Mouse (Mus musculus) splenic B cell, adult 2 months (primary cell): Measurements from ENCODE around the gene Tnfsf9.

Experiments used
- DNase-seq: peaks from one replicate; pipeline ENCODE4 v3.0.0-alpha.2; 2011; ENCODE audit warnings: low read depth, low spot score
- H3K27me3 ChIP-seq: 2 replicates; pipeline ENCODE4 v1.6.1; 2012; ENCODE audit warnings: mild to moderate bottlenecking, low read length, moderate library complexity, mixed read lengths; ENCODE audit not compliant: control insufficient read depth, poor library complexity, insufficient read depth, severe bottlenecking
- H3K36me3 ChIP-seq: 2 replicates; pipeline ENCODE4 v1.6.1; 2012; ENCODE audit warnings: mild to moderate bottlenecking, low read length, moderate library complexity, mixed read lengths; ENCODE audit not compliant: control insufficient read depth, poor library complexity, insufficient read depth, severe bottlenecking

Tnfsf9 gene

GRCm38 (mm10) chr17:57139708-57140107, 34.6 kb downstream of the Tnfsf9 start:
- H3K36me3 ChIP-seq, result no peaks in the 10 kb centered on the region
- DNase-seq, result no peak
- no peaks in the 10 kb centered on the region for H3K27me3 ChIP-seq

DNA sequence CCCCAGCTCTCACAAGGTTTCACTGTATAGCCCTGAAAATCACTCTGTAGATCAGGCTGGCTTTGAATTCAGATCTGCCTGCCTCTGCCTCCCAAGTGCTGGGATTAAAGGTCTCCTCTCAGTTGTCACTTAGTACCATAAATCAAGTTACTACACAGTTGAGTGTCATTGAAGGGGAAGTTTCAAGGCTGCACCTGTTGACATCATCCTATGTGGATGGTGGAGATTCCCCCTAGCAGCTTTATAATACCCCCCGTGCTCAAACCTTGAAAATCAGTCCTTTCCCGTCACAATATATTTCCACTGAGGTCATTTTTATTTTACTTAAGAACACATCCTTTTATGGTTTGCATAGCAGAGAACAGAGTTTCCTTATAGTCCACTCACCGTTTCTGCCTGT, 38.6 kb downstream of the Tnfsf9 start:
- DNase-seq, result no peak
- H3K36me3 ChIP-seq, result no peaks in the 10 kb centered on the region
- no peaks in the 10 kb centered on the region for H3K27me3 ChIP-seq

GRCm38 (mm10) chr17:57145115-57145514, 40.0 kb downstream of the Tnfsf9 start:
- DNase-seq, result no peak
- H3K27me3 ChIP-seq, result no peaks in the 10 kb centered on the region

DNA sequence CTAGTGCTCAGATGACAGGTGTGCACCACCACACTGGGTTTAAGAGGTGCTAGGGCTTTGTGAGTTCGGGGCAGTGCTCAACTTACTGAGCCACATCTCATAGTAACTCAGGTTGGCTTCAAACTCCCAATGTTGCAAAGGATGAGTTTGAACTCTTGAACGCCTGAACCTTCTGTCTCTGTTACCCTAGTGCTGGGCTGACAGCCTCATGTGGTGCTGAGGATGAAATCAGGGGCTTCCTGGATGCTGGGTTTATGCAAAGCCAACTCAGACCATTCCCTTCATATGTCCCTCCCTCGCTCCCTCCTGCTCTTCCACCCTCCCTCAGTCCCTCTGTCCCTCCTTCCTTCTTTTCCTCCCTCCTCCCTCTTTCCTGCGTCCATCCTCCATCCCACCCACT, 43.2 kb downstream of the Tnfsf9 start:
- DNase-seq, result no peak
- Histone ChIP-seq H3K27me3 (no peaks in the 10 kb centered on the region), H3K36me3 (no peaks in the 10 kb centered on the region)

More at GRCm38 (mm10) chr17:57145115-57145514, 40.0 kb downstream of the Tnfsf9 start:
- H3K36me3 ChIP-seq, result no peaks in the 10 kb centered on the region

DNA sequence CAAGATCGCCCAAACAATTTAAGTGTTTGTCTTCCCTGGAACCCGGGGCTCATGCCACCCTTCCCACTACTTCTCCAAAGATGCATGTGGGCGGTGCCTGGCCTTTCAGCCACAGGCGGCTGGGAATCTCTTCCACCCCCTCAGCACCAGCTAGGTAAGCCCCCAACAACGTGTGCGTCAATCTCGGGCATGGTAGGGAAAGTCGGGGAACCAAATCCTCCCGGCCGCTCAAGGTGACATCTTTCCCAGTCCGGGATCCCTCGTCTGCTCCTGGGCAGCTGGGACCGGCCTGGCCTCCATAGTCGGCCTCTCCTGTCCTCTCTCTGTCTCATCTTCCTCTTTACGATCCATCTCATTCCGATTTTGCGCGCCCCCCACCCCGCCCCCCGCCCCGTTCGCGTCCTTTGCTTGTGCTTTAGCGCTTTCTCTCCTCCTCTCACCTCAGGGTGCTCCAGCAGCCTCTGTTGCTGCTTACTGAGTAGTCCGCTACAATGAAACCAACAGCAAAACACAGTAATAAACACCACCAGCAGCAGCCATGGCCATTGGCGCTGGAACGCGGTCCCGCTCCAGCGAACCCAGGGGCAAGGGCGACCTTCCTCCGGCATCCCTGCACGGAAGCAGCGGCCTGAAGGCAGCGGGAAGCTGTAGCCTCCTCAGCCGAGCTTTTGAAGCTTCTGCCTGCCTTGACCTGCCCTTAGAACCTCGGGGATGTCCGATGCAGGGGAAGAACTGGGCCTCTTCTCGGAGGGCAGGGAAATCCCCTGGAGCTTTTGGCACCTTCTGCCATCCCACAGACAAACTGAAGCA, 44.1 kb downstream of the Tnfsf9 start, which contains the start of gene Cd70:
Gene Cd70, minus strand, starts transcription at position 784 of the 810 bp plus-strand sequence.
- Histone ChIP-seq H3K27me3 (no peaks in the 10 kb centered on the region), H3K36me3 (no peaks in the 10 kb centered on the region)
- DNase-seq, result no peak

DNA sequence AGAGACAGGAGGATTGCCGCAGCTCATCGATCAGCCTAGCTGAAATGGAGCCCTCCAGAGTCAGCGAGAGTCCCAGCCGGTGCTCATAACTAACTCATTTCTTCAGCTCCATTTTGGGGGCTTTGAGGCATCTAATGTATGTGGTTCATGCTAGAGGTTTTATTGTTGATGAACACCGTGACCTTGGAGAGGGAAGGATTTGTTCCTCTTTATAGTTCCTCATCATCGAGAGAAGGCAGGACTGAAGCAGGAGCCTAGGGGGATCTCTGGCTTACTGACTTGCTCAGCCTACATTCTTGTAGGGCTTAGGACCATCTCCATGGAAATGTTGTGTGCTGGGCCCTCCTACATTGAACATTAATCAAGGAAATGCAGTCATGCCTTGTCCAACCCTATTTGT, 47.9 kb downstream of the Tnfsf9 start:
- H3K36me3 ChIP-seq, result no peaks in the 10 kb centered on the region
- H3K27me3 ChIP-seq, result no peaks in the 10 kb centered on the region
- DNase-seq, result no peak

DNA sequence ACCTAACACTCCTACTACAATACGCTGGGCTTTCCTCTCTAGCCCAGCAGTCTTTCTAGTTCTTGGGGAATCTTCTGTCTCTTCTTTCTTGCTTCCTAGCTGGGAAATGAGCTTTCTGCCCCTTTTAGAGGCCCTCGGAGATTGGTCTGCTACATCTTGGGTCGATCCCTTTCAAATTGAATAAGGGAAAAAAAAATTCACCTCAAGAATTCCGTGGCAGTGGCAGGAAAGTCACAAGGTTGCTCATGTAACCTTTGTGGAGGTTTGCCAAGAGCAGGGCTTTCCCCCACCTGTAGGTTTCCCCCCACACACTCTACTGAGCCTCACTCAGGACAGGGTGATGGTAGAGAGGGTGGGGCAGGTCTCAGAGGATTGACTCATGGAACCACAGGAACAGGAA, 48.7 kb downstream of the Tnfsf9 start:
- H3K36me3 ChIP-seq, result no peaks in the 10 kb centered on the region
- no peak for DNase-seq
- no peaks in the 10 kb centered on the region for H3K27me3 ChIP-seq
